Mouse (Mus musculus) retina, postnatal 7 days (tissue): Measurements from ENCODE around the gene Bhlhe40.

ENCODE experiments used
- DNase-seq: peaks from one replicate; pipeline ENCODE4 v3.0.0-alpha.2; 2012; ENCODE audit warnings: low read depth, low spot score

Bhlhe40 gene

DNA sequence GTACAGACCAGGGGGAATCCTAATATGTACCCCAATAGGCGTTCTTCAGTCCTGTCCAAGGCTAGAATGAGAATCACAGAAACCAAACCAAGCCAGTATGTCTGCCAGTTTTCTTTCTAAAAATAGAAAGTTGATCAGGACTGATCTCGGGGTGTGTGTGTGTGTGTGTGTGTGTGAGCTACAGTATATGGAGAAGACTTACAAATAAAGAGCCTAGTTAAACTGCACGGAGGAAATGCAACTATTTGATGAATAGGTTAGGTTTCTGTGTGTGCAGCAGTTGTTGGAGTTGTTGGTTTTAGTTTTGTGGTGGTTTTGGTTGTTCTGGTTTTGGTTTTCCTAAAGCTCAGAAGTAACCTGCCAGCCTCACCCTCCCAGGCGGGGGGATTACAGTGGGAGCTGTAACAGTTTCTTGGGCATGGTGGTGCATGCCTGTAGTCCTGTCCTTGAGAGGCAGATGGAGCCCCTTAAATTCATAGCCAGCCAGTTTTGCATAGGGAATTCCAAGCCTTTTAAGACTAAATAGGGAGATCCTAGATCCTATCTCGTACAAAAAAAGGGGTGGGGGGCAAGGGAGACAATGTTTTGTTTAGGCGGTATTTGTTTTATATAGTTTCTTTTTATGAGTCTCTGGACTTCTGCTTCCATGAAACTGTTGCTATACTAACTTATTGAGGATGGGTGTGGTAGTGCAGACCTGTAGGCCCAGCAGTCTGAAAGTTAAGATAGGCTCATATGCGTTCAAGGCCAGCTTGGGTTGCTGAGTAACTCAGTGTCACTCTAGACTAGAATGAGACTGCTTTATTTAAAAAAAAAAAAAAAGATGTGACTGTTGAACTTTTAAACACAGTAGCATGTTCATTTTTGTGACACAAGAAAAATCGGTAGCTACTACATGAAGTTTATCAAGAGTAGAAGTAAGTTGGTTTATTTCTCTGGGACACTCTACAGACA is 3.1 kb downstream of the Bhlhe40 start:
- DNase-seq, result no peak

GRCm38 (mm10) chr6:108664533-108665150 is 4.2 kb downstream of the Bhlhe40 start:
- no peak for DNase-seq

- DNase-seq, result no peak
Measured at GRCm38 (mm10) chr6:108665587-108665986, 5.2 kb downstream of the Bhlhe40 start.

DNA sequence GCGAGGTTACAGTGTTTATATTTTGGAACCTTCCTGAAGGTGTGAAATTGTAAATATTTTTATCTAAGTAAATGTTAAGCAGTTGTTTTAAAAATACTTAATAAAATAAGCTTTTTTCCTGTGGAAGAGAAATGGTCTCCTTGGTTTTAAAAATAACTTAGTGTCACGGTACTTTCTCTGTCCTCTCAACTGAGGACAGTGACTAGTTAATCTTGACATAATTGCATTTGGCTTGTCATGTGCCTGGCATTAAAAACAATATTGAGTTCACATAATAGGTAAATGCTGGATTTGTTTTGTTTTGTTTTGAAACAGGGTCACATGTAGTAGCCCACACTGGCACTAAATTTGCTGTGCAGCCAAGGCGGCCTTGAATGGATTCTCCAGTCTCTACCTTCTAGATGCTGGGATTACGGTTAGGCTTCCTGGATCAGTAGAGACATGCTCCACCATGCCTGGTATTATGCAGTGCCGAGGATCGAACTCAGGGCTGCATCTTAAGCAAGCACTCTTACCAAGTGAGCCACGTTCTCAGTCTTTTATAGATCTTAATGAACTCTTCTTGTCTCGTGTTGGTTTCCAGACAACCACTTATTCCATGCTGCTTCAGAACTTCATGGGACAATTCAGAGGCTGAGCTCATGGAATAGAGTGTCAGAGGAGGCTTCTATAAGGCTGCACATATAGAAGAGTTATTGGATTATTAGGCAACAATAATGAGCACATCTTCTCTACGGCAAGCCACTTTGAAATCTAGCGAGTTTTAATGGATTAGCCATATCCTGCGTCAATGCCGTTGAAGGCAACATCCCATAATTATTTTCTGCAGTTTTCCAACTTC is 6.4 kb downstream of the Bhlhe40 start:
- no peak for DNase-seq

- no peak for DNase-seq
Measured at GRCm38 (mm10) chr6:108667599-108668021, 7.2 kb downstream of the Bhlhe40 start.

DNA sequence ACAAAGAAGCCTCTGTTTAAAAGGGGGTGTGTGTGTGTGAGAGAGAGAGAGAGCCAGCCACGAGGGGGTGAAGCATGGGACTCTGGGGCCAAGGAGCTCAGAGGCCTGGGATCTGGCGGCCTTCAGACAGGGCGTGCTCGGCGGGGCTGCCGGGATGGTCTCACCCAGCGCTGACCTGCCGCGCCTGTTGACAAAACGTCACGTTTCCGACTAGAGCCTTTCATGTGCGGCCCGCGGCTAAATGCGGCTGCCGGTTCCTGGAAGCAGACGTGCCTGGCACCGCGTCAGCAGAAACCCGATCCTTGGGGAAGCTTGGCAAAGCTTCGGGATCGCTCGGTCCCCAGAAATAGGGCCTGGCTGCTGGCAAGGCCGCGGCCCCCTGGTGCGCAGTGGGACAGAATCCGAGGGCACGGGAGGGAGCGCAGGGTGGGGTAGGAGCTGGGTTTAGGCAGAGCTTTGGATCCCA is 7.9 kb downstream of the Bhlhe40 start:
- DNase-seq, result no peak

- no peak for DNase-seq
Measured at GRCm38 (mm10) chr6:108670276-108670675, 9.8 kb downstream of the Bhlhe40 start.

- DNase-seq, result no peak
Measured at GRCm38 (mm10) chr6:108670821-108671220, 10.4 kb downstream of the Bhlhe40 start.

DNA sequence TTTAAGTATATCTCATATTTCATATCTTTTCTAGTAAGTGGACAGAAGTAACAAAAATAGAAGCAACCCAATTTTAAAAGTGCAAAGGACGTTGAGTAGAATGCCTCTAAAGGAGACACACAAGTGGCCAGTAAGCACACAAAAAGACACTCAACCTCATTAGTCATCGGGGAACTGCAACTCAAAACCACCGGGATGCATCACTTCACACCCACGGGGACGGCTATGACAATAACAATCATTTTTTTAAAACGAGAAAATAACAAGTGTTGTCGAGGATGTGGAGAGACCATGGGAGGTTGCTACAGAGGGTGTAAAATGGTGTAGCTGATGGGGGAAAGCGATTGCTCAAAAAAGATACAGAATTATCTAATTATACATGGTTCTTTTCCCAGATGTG is 11.7 kb downstream of the Bhlhe40 start:
- no peak for DNase-seq

DNA sequence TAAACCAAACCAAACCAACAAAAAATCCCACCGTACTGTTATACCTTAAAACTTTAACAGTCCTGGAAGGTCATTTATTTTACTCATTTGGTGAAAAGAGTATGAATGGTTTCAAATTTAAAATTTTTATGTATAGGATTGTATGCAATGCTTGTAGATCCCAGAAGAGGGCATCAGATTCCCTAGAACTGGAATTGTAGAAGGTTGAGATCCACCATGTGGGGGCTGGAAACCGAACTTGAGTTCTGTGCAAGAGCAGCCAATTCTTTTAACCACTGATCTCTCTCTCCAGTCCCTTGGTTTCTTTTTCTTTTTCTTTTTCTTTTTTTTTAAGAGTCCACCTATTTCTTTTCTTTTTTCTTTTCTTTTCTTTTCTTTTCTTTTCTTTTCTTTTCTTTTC is 13.8 kb downstream of the Bhlhe40 start:
- no peak for DNase-seq

DNA sequence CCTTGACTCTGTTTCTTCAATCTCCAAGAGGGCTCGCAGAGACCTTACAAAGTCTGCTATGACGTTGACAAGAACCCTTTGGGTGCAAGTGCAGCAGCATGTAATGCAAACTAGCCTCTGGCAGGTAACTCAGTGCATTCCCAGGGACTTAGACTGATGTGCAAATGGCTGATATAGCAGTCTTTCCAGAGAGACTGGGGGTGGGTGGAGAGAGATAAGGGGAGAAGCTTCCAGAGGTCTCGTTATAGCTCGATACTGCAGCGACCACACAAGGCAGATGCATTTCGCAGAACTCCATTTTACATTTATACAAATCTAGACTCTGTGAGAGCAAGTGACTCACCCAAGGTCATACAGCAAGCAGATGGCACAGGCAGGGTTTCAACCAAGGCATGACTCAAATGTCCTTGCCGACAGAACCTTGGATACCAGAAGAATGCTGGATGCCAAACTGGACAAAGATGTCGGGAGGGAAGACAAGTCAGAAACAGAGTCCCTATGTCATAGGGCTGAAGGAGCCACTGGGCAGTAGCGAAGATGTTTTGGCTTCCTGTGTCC is 16.4 kb downstream of the Bhlhe40 start:
- no peak for DNase-seq

DNA sequence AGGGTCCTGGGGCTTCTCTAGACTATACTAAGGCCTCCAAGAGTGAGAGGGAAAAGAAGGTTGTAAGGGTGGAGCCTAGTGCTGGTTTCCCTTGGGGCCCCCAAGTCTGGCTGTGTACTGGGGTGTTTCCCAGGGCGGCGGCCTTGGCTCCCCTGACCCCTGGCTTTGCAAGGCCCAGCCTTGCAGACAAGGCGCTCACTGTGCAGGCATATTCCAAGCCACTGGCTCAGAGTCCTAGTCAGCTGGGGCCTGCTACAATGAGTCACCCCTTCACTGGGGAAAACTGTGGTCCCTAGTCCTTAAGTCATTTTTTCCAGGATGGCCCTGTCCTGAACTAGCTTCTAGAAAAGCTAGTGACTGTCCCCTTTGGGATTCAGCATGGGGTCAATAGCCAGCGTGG is 17.3 kb downstream of the Bhlhe40 start:
- no peak for DNase-seq

- no peak for DNase-seq
Measured at GRCm38 (mm10) chr6:108678227-108678626, 17.8 kb downstream of the Bhlhe40 start.

DNA sequence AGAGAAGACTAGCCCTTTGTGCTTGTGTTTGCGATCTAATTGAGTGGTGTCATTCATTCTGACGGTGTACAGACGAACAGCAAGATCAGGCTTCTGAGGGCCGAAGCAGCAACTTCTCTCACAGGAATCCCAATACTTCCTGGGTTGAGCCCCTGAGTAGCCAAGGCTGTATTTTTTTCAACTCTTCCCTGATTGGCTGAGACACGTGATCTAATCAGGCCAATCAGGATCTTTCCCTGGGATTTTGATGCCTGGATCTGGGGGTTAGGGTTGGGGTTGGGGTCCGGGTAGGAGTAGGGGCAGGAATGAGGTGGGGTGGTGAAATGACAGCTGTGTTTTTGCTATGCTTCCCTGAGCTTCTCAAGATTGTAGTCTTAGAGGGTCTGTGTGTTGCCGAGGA is 20.1 kb downstream of the Bhlhe40 start:
- DNase-seq, result no peak

- no peak for DNase-seq
Measured at GRCm38 (mm10) chr6:108681084-108681483, 20.7 kb downstream of the Bhlhe40 start.

GRCm38 (mm10) chr6:108683140-108683539 is 22.7 kb downstream of the Bhlhe40 start:
- no peak for DNase-seq

- DNase-seq, result no peak
Measured at GRCm38 (mm10) chr6:108684430-108684829, 24.0 kb downstream of the Bhlhe40 start.

DNA sequence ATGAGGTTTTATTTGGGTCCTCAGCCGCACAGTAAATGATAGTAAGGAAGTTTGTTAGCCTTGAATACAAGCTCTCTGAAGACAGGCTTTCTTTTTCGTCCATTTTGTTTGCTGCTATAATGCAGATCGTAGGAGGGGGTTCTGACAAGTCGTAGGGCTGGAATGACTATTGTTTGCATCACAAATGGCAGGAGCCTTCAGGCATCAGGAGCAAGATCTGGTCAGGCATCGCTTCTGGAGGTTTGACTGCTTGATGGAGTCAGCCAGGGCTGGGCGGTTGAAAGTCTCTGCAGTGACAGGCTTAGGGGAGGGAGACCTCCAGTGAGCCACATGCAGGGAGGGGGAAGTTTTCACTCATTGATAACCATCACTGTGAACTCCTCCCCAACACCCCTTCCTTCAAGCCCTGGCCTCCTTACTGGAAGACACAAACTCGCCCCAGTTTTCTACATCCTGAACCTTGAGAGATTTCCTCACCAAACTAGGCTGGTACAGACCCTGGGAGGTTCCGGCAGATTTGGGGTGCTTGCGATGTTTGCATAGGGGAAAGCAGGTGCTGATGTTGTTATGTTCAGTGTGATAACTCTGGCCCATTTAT is 25.4 kb downstream of the Bhlhe40 start:
- DNase-seq, result no peak

DNA sequence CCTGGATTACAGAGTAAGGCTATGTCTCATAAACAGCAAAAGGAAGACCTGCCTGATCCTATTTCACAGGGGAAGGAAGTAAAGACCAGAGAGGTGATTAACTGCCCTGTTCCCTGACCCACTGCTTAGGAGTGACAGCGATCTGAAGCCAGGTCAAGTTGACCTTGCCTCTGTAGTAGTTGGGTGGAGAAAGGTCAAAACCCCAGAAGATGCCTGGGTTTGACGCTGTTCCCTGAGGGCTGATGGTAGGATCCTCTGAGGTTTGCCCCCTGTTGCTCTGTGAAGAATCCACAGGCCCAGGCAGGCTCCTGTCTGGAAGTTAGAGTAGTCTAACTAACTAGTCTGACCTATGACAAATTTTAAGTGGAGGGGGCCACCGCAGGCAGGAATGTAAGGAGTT is 26.5 kb downstream of the Bhlhe40 start:
- DNase-seq, result no peak

DNA sequence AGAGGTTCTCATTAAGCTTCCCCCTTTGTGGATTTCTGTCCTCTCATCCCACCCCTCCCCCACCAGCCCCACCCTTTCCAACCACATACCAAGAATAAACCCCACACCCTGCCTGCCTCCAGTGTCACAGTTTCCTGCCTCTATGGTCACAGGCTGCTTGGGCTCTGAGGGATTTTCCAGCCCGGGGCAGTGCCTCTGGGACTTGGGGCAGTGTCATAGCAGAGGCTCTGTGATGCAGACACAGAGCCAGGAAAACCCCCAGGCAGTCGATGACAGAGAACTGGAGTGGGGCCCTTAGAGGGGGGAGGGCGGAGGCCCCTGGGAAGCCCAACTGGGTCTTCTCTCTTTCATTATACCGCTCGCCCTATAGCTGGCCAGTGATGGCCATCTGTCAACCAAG is 27.9 kb downstream of the Bhlhe40 start:
- DNase-seq, result no peak

- DNase-seq, result no peak
Measured at GRCm38 (mm10) chr6:108692986-108693385, 32.6 kb downstream of the Bhlhe40 start.
